Mouse (Mus musculus): Measurements from ENCODE around the gene Erc2.

DNA sequence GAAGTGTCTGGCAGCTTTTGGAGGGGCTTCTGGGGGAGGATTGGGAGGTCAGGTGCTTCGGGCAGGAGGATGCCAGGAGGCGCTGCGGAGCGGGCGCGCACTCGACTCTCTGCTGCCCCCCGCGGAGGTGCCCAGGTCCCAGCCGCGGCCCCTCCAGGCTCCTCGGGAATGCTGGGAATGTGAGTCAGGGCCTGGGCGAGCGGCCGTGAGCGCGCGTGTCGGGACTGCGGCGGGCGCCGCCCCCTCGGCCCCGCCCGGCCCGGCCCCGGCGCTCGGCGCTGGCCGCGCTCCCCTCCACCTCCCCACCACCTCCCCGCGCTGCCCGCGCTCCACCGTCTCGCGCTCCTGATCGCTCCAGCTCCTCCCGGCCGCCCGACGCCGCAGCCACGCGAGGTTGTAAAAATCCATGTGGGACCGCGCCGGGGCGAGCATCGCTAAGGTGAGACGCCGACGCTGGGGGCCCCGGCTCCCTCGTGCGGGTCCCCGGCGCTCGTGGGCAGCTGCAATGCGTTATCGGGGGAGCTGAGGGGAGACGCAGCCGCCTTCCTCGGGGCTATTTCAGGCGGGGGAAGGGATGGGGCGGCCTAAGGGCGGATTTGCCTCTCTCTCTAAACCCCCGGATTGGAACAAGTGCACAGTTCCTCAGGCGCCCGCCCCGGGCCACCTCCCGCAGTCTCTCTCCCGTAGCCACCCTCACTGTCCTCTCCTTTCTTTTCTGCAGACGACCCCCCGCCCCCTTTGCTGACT is at the start of gene Erc2:
- TF ChIP-seq EP300 (IDR thresholded peaks at IDR 0.05; ENCODE audit: low read length) (no peak), JUND (conservative IDR thresholded peaks at IDR 0.05; ENCODE audit: low read depth, low read length) (no peak), CTCF (conservative IDR thresholded peaks at IDR 0.05 in 1 of 2, IDR thresholded peaks at IDR 0.05 in 1 of 2; ENCODE audit: low read depth in 2 of 2, low read length in 2 of 2) (no peak), CHD2 (IDR thresholded peaks at IDR 0.05; ENCODE audit: low read length) (no peak), POLR2A (IDR thresholded peaks at IDR 0.05; ENCODE audit: low read depth, low read length) (no peak), RCOR1 (conservative IDR thresholded peaks at IDR 0.05; ENCODE audit: low read depth, low read length) (no peak), MAZ (IDR thresholded peaks at IDR 0.05; ENCODE audit: low read depth, low read length) (no peak), ZMIZ1 (IDR thresholded peaks at IDR 0.05; ENCODE audit: low read depth, low read length) (no peak)

All from CH12.LX (cell line).